Mouse (Mus musculus): ENCODE data around the gene Urm1. TPM values are rescaled to one million over a fixed set of nuclear protein-coding genes. Genes with fewer than 3 reads are reported as not detected.

The Urm1 gene
- polyA plus RNA-seq, 1 experiment from 2014 or later = 24.8 TPM

Small RNAs within 50 kb of the gene (microRNA-seq; reads per million reads assigned to microRNA genes)
- gene Mir219a-2 = not detected
- not detected for gene Mir219b

Other genes with a start within 250 kb of the Urm1 start
- 10.7 and 12.2 TPM in 2 replicates for gene Rapgef1, start 200.4 kb upstream of the Urm1 start, polyA plus RNA-seq (2015; fragmentation: Nextera tagmentation; extraction: Ambion mirVana)
- 0.45 and 1.9 TPM in 2 replicates for gene Gm13420, start 68.4 kb upstream of the Urm1 start, polyA plus RNA-seq (2015; fragmentation: Nextera tagmentation; extraction: Ambion mirVana)
- not detected in 2 replicates for gene Gm13547, start 60.8 kb upstream of the Urm1 start, polyA plus RNA-seq (2015; fragmentation: Nextera tagmentation; extraction: Ambion mirVana)
- gene Coq4, start 32.6 kb upstream of the Urm1 start, polyA plus RNA-seq (2015; fragmentation: Nextera tagmentation; extraction: Ambion mirVana) = 28.3 and 29.0 TPM in 2 replicates
- gene Trub2, start 31.6 kb upstream of the Urm1 start, polyA plus RNA-seq (2015; fragmentation: Nextera tagmentation; extraction: Ambion mirVana) = 33.9 and 38.3 TPM in 2 replicates
- gene Slc27a4, start 17.4 kb upstream of the Urm1 start, polyA plus RNA-seq (2015; fragmentation: Nextera tagmentation; extraction: Ambion mirVana) = 11.7 and 13.3 TPM in 2 replicates
- gene Cercam, start 49.1 kb downstream of the Urm1 start, polyA plus RNA-seq (2015; fragmentation: Nextera tagmentation; extraction: Ambion mirVana) = 14.8 and 17.6 TPM in 2 replicates
- gene Odf2, start 69.1 kb downstream of the Urm1 start, polyA plus RNA-seq (2015; fragmentation: Nextera tagmentation; extraction: Ambion mirVana) = 60.8 and 62.3 TPM in 2 replicates
- gene Gle1, start 115.4 kb downstream of the Urm1 start, polyA plus RNA-seq (2015; fragmentation: Nextera tagmentation; extraction: Ambion mirVana) = 70.4 and 70.9 TPM in 2 replicates
- gene Sptan1, start 145.5 kb downstream of the Urm1 start, polyA plus RNA-seq (2015; fragmentation: Nextera tagmentation; extraction: Ambion mirVana) = 98.4 and 109 TPM in 2 replicates
- gene Wdr34, start 228.8 kb downstream of the Urm1 start, polyA plus RNA-seq (2015; fragmentation: Nextera tagmentation; extraction: Ambion mirVana) = 29.4 and 32.9 TPM in 2 replicates
- gene Set, start 237.3 kb downstream of the Urm1 start, polyA plus RNA-seq (2015; fragmentation: Nextera tagmentation; extraction: Ambion mirVana) = 350 and 369 TPM in 2 replicates